Mouse (Mus musculus): Measurements from ENCODE around the gene Tex48.

GRCm38 (mm10) chr4:63654381-63654780 is 32.2 kb upstream of the Tex48 start:
- no peak for TF ChIP-seq GATA1 (IDR thresholded peaks at IDR 0.05; ENCODE audit: borderline replicate concordance, low read length)
- no peak for TF ChIP-seq FLI1 (IDR thresholded peaks at IDR 0.05; ENCODE audit: low read length)
